Mouse (Mus musculus) MEL (cell line): Measurements from ENCODE around the gene Syn3. TPM values are rescaled to one million over a fixed set of nuclear protein-coding genes. Genes with fewer than 3 reads are reported as not detected.

Experiments used
- DNase-seq: peaks from one replicate; pipeline ENCODE4 v3.0.0; 2011; ENCODE audit warnings: low read depth, low spot score
- H3K27ac ChIP-seq: 2 replicates; pipeline ENCODE4 v1.5.1; 2012; ENCODE audit warnings: low read depth, mild to moderate bottlenecking, control low read depth, low read length, moderate library complexity; ENCODE audit not compliant: control insufficient read depth
- H3K27me3 ChIP-seq, 2 experiments: fragments of 150-350 bp in 1 of 2; sonication (generic) in 1 of 2; 2 replicates each; pipeline ENCODE4 v1.6.1; 2012; ENCODE audit warnings: low read length in 2 of 2, mild to moderate bottlenecking in 2 of 2, improper control_type of control experiment in 1 of 2, moderate library complexity in 1 of 2; ENCODE audit not compliant: insufficient read depth in 2 of 2, control insufficient read depth in 1 of 2
- H3K36me3 ChIP-seq, 2 experiments: 2 replicates each; pipeline ENCODE4 v1.6.1; 2012 to 2014; ENCODE audit warnings: low read length in 2 of 2, improper control_type of control experiment in 1 of 2, inconsistent platforms in 1 of 2, mild to moderate bottlenecking in 1 of 2; ENCODE audit not compliant: insufficient read depth in 2 of 2, control insufficient read depth in 1 of 2
- H3K4me1 ChIP-seq, 2 experiments: fragments of 150-350 bp in 1 of 2; sonication (generic) in 1 of 2; 2 replicates each; pipeline ENCODE4 v1.6.1; 2012; ENCODE audit warnings: low read length in 2 of 2, improper control_type of control experiment in 1 of 2, mild to moderate bottlenecking in 1 of 2; ENCODE audit not compliant: insufficient read depth in 2 of 2, control insufficient read depth in 1 of 2
- H3K4me3 ChIP-seq, 2 experiments: fragments of 150-350 bp in 1 of 2; sonication (generic) in 1 of 2; 2 replicates each; pipeline ENCODE4 v1.5.1; 2012; ENCODE audit warnings: low read depth in 2 of 2, low read length in 2 of 2, mild to moderate bottlenecking in 2 of 2, moderate library complexity in 2 of 2, control low read depth in 1 of 2, improper control_type of control experiment in 1 of 2; ENCODE audit not compliant: control insufficient read depth in 1 of 2, insufficient read depth in 1 of 2
- H3K79me2 ChIP-seq: 2 replicates; pipeline ENCODE4 v1.6.1; 2012; ENCODE audit warnings: mild to moderate bottlenecking, low read length, moderate library complexity; ENCODE audit not compliant: control insufficient read depth, poor library complexity, insufficient read depth
- H3K9ac ChIP-seq: 2 replicates; pipeline ENCODE4 v1.6.1; 2012; ENCODE audit warnings: low read depth, mild to moderate bottlenecking, control low read depth, low read length, moderate library complexity; ENCODE audit not compliant: control insufficient read depth, poor library complexity, severe bottlenecking
- H3K9me3 ChIP-seq: fragments of 150-350 bp; sonication (generic); replicated peaks from 2 replicates; pipeline ENCODE4 v1.6.1; 2012; ENCODE audit warnings: mild to moderate bottlenecking, low read length, improper control_type of control experiment, moderate library complexity; ENCODE audit not compliant: insufficient read depth
- BHLHE40 ChIP-seq: IDR thresholded peaks from 2 replicates; pipeline ENCODE4 v1.6.1; 2012; ENCODE audit warnings: low read depth, mild to moderate bottlenecking, inconsistent platforms, low read length, improper control_type of control experiment, borderline replicate concordance
- CHD1 ChIP-seq: IDR thresholded peaks from 2 replicates; pipeline ENCODE4 v1.6.1; 2012; ENCODE audit warnings: low read depth, mild to moderate bottlenecking, inconsistent platforms, low read length, improper control_type of control experiment
- CHD2 ChIP-seq: IDR thresholded peaks from 2 replicates; pipeline ENCODE4 v1.6.1; 2011; ENCODE audit warnings: low read length, improper control_type of control experiment
- E2F4 ChIP-seq: IDR thresholded peaks from 2 replicates; pipeline ENCODE4 v1.6.1; 2011; ENCODE audit warnings: low read depth, low read length, improper control_type of control experiment, borderline replicate concordance
- ETS1 ChIP-seq: IDR thresholded peaks from 2 replicates; pipeline ENCODE4 v1.6.1; 2012; ENCODE audit warnings: low read depth, mild to moderate bottlenecking, inconsistent platforms, low read length, improper control_type of control experiment, moderate library complexity
- HCFC1 ChIP-seq: IDR thresholded peaks from 2 replicates; pipeline ENCODE4 v1.6.1; 2012; ENCODE audit warnings: low read depth, mild to moderate bottlenecking, inconsistent platforms, low read length, improper control_type of control experiment, moderate library complexity
- JUND ChIP-seq: IDR thresholded peaks from 2 replicates; pipeline ENCODE4 v1.6.1; 2011; ENCODE audit warnings: low read depth, mild to moderate bottlenecking, improper control_type of control experiment, low read length
- KAT2A ChIP-seq: conservative IDR thresholded peaks from 2 replicates; pipeline ENCODE4 v1.6.1; 2012; ENCODE audit warnings: low read depth, low read length, improper control_type of control experiment, inconsistent platforms
- MAFK ChIP-seq: IDR thresholded peaks from 2 replicates; pipeline ENCODE4 v1.6.1; 2011; ENCODE audit warnings: low read depth, mild to moderate bottlenecking, low read length, improper control_type of control experiment, borderline replicate concordance
- MAX ChIP-seq: IDR thresholded peaks from 2 replicates; pipeline ENCODE4 v1.6.1; 2011; ENCODE audit warnings: low read length, improper control_type of control experiment
- MEF2A ChIP-seq: IDR thresholded peaks from 2 replicates; pipeline ENCODE4 v1.6.1; 2014; ENCODE audit warnings: low read depth, mild to moderate bottlenecking, inconsistent platforms, low read length, improper control_type of control experiment; ENCODE audit not compliant: poor library complexity, insufficient replicate concordance, severe bottlenecking; ENCODE audit errors: extremely low read depth
- MXI1 ChIP-seq: IDR thresholded peaks from 2 replicates; pipeline ENCODE4 v1.6.1; 2011; ENCODE audit warnings: mild to moderate bottlenecking, low read depth, low read length, improper control_type of control experiment
- MYB ChIP-seq: IDR thresholded peaks from 2 replicates; pipeline ENCODE4 v1.6.1; 2011; ENCODE audit warnings: mild to moderate bottlenecking, low read depth, low read length, improper control_type of control experiment
- NELFE ChIP-seq: IDR thresholded peaks from 2 replicates; pipeline ENCODE4 v1.6.1; 2011; ENCODE audit warnings: low read depth, low read length, improper control_type of control experiment
- NRF1 ChIP-seq: IDR thresholded peaks from 2 replicates; pipeline ENCODE4 v1.6.1; 2014; ENCODE audit warnings: low read depth, mild to moderate bottlenecking, inconsistent platforms, low read length, improper control_type of control experiment, moderate library complexity; ENCODE audit not compliant: poor library complexity, insufficient read depth, severe bottlenecking
- POLR2A ChIP-seq, 2 experiments: IDR thresholded peaks; 2 replicates each; pipeline ENCODE4 v1.6.1; 2011 to 2012; ENCODE audit warnings: low read length in 2 of 2, mild to moderate bottlenecking in 2 of 2, control low read depth in 1 of 2, improper control_type of control experiment in 1 of 2, low read depth in 1 of 2, moderate library complexity in 1 of 2; ENCODE audit not compliant: control insufficient read depth in 1 of 2, insufficient read depth in 1 of 2, poor library complexity in 1 of 2
- POLR2AphosphoS5 ChIP-seq: IDR thresholded peaks from 2 replicates; pipeline ENCODE4 v1.6.1; 2012; ENCODE audit warnings: low read depth, borderline replicate concordance, mild to moderate bottlenecking, inconsistent platforms, low read length, moderate library complexity, mixed read lengths
- RAD21 ChIP-seq: IDR thresholded peaks from 2 replicates; pipeline ENCODE4 v1.6.1; 2011; ENCODE audit warnings: mild to moderate bottlenecking, low read depth, low read length, improper control_type of control experiment
- SIN3A ChIP-seq: IDR thresholded peaks from 2 replicates; pipeline ENCODE4 v1.6.1; 2012; ENCODE audit warnings: low read length, improper control_type of control experiment, inconsistent platforms
- SMC3 ChIP-seq: IDR thresholded peaks from 2 replicates; pipeline ENCODE4 v1.6.1; 2011; ENCODE audit warnings: low read depth, low read length, improper control_type of control experiment
- TAL1 ChIP-seq: IDR thresholded peaks from 2 replicates; pipeline ENCODE4 v1.6.1; 2012; ENCODE audit warnings: mild to moderate bottlenecking, inconsistent platforms, low read length, moderate library complexity, mixed read lengths
- TBP ChIP-seq: IDR thresholded peaks from 2 replicates; pipeline ENCODE4 v1.8.0; 2011; ENCODE audit warnings: low read depth, low read length, improper control_type of control experiment
- TCF12 ChIP-seq: IDR thresholded peaks from 2 replicates; pipeline ENCODE4 v1.6.1; 2014; ENCODE audit warnings: low read depth, mild to moderate bottlenecking, inconsistent platforms, low read length, improper control_type of control experiment, moderate library complexity
- USF1 ChIP-seq: IDR thresholded peaks from 2 replicates; pipeline ENCODE4 v1.6.1; 2014; ENCODE audit warnings: low read depth, mild to moderate bottlenecking, inconsistent platforms, low read length, improper control_type of control experiment, moderate library complexity
- ZC3H11A ChIP-seq: IDR thresholded peaks from 2 replicates; pipeline ENCODE4 v1.6.1; 2012; ENCODE audit warnings: low read depth, mild to moderate bottlenecking, inconsistent platforms, low read length, improper control_type of control experiment
- ZKSCAN1 ChIP-seq: IDR thresholded peaks from 2 replicates; pipeline ENCODE4 v1.6.1; 2012; ENCODE audit warnings: low read depth, mild to moderate bottlenecking, inconsistent platforms, low read length, improper control_type of control experiment, moderate library complexity
- ZNF384 ChIP-seq: IDR thresholded peaks from 2 replicates; pipeline ENCODE4 v1.6.1; 2012; ENCODE audit warnings: low read depth, mild to moderate bottlenecking, inconsistent platforms, low read length, improper control_type of control experiment
- polyA plus RNA-seq, 2 experiments: library from polyadenylated mRNA; stranded (reverse) in 1 of 2; unstranded in 1 of 2; fragments of >175 nt in 1 of 2; fragments of >200 nt in 1 of 2; gene quantifications; 2 replicates each; pipeline versions ENCODE4 v1.2.1 to v1.2.4; 2012; ENCODE audit warnings: low replicate concordance in 2 of 2, low read depth in 1 of 2; ENCODE audit not compliant: insufficient read length in 2 of 2, insufficient read depth in 1 of 2, missing spikeins in 1 of 2
- total RNA-seq: library from RNA; depleted of rRNA; stranded (reverse); fragments of 300-350 nt; gene quantifications from 2 replicates; pipeline ENCODE4 v1.2.3, GENCODE M21; 2012

Syn3 gene
- total and polyA plus RNA-seq, 3 experiments = 0.06 TPM; not detected in 2

GRCm38 (mm10) chr10:86021749-86022473, 476.8 kb downstream of the Syn3 start, which contains the start of gene Fbxo7 (continued):
- TF ChIP-seq MEF2A (no peak), RAD21 (peak; percentile 40), MYB (no peak), CHD2 (no peak), POLR2A (IDR thresholded peaks at IDR 0.05; ENCODE audit: control insufficient read depth in 1 of 2, insufficient read depth in 1 of 2, low read depth in 1 of 2, low read length in 2 of 2, poor library complexity in 1 of 2) (peak; percentile 50 to 76), BHLHE40 (peak; percentile 80; the same call in 1 of the 2 replicates), HCFC1 (peak; percentile 70), NELFE (peak; percentile 64), SMC3 (peak; percentile 57), TCF12 (0 out of 2 replicates have a peak, but pooled peaks have one; percentile 52), E2F4 (peak; percentile 79; the same call in 1 of the 2 replicates), NRF1 (peak; percentile 78), CHD1 (no peak), ZC3H11A (peak; percentile 25; the same call in 1 of the 2 replicates), JUND (no peak), MAX (peak; percentile 69), ZNF384 (no peak), TBP (no peak)

GRCm38 (mm10) chr10:86021408-86021748, 477.3 kb downstream of the Syn3 start:
- Histone ChIP-seq H3K4me1 (peaks cover 7 to 14% of the 10 kb centered on the region in 2 experiments), H3K4me3 (peak overlapping the region; percentile 36 to 100), H3K27me3 (no peaks in the 10 kb centered on the region; a peak in 2 of 4 replicates), H3K9me3 (no peaks in the 10 kb centered on the region), H3K27ac (no peak overlapping the region), H3K79me2 (peaks cover 25% of the 10 kb centered on the region), H3K9ac (peak overlapping the region; percentile 71), H3K36me3 (peaks cover 2 to 28% of the 10 kb centered on the region in 2 experiments; a peak in 3 of 4 replicates)
- no peak for DNase-seq
- TF ChIP-seq BHLHE40 = no peak
- TF ChIP-seq CHD1 = no peak
- no peak for TF ChIP-seq JUND
- no peak for TF ChIP-seq USF1
- TF ChIP-seq E2F4 = no peak
- TF ChIP-seq TCF12 = no peak
- no peak for TF ChIP-seq TBP
- no peak for TF ChIP-seq NRF1
- no peak for TF ChIP-seq SIN3A
- TF ChIP-seq TAL1 = no peak
- no peak for TF ChIP-seq HCFC1
- no peak for TF ChIP-seq MAFK
- no peak for TF ChIP-seq MEF2A
- TF ChIP-seq KAT2A = no peak
- TF ChIP-seq POLR2AphosphoS5 = no peak
- no peak for TF ChIP-seq POLR2A (IDR thresholded peaks at IDR 0.05; ENCODE audit: control insufficient read depth in 1 of 2, insufficient read depth in 1 of 2, low read depth in 1 of 2, low read length in 2 of 2, poor library complexity in 1 of 2)
- no peak for TF ChIP-seq ZKSCAN1
- no peak for TF ChIP-seq MXI1
- TF ChIP-seq ETS1 = no peak
- no peak for TF ChIP-seq SMC3
